Mouse (Mus musculus): ENCODE results near the gene Ifit3b. TPM values are rescaled to one million over a fixed set of nuclear protein-coding genes. Genes with fewer than 3 reads are reported as not detected.
A peak's percentile ranks its signal among the peaks of the same experiment; 100 is the strongest.
"Not testable (repeated sequence)": the region's sequence is repeated elsewhere in the genome, so short reads cannot be mapped to it uniquely, and the experiment has no call there.

Ifit3b gene
- polyA plus RNA-seq, 1 experiment from 2014 or later: 0.41 TPM

DNA sequence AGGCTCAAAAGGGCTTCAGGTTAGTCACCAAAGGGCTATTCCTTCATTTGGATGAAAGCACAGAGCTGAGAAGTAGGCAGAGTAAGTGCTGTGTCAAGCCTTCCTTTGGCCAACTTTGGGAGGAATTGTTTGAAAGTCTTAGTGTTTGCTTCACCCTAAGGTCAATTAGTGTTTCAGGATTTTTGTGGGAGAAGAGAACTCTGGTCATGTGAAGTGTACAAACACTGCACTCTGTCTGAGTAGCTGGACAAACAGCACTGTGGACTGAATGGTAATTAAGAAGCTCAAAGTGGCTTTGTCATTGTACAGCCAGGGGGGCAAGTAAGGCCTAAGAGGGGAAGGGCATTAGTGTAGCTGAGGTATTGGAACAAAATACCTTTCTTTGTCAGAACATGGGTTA lies 23.7 kb downstream of the Ifit3b start:
- Histone ChIP-seq H3K4me3 (ENCODE audit: low read length) (no peak overlapping the region), H3K4me1 (ENCODE audit: control insufficient read depth, insufficient read depth, low read length) (no peaks in the 10 kb centered on the region), H3K27me3 (ENCODE audit: control insufficient read depth, insufficient read depth, low read length) (no peaks in the 10 kb centered on the region), H3K36me3 (ENCODE audit: control insufficient read depth, insufficient read depth, low read length) (no peaks in the 10 kb centered on the region), H3K27ac (ENCODE audit: low read depth, low read length) (no peak overlapping the region), H3K4me2 (replicated peaks; ENCODE audit: low read depth, low read length) (no peak overlapping the region), H3K9ac (ENCODE audit: low read depth, low read length) (no peak overlapping the region), H3K9me3 (ENCODE audit: control insufficient read depth, low read length) (no peaks in the 10 kb centered on the region)
- ATAC-seq (ENCODE audit: low FRiP score, low TSS enrichment): no peak

DNA sequence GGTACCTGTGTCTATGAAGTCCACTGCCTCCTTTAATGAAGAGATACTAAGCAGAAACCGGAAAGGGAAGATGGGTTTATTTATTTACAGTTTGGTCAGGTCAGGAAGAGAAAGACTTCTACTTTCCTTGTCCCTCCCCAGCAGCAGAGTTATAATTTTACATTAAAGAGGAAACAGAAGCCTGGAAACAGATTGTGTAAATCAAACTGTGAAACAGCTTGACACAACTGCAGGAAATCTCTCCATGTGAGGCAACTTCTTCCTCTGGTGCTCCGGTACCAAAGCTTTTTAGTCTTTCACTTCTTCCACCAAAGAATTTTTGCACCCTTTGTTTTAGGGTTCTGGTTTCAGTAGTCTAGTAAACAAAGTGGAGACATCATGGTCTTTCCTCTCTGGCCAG lies 25.7 kb downstream of the Ifit3b start:
- H3K4me3 ChIP-seq (ENCODE audit: low read length): no peak overlapping the region
- H3K27ac ChIP-seq (ENCODE audit: low read depth, low read length): no peak overlapping the region
- no peaks in the 10 kb centered on the region for H3K4me1 ChIP-seq (ENCODE audit: control insufficient read depth, insufficient read depth, low read length)
- 66% methylated on average over 2 of the region's 2 CpGs for WGBS
- H3K27me3 ChIP-seq (ENCODE audit: control insufficient read depth, insufficient read depth, low read length): no peaks in the 10 kb centered on the region
- H3K36me3 ChIP-seq (ENCODE audit: control insufficient read depth, insufficient read depth, low read length): no peaks in the 10 kb centered on the region
- no peak for ATAC-seq (ENCODE audit: low FRiP score, low TSS enrichment)
- no peak overlapping the region for H3K9ac ChIP-seq (ENCODE audit: low read depth, low read length)
- H3K9me3 ChIP-seq (ENCODE audit: control insufficient read depth, low read length): no peaks in the 10 kb centered on the region
- H3K4me2 ChIP-seq (replicated peaks; ENCODE audit: low read depth, low read length): no peak overlapping the region

DNA sequence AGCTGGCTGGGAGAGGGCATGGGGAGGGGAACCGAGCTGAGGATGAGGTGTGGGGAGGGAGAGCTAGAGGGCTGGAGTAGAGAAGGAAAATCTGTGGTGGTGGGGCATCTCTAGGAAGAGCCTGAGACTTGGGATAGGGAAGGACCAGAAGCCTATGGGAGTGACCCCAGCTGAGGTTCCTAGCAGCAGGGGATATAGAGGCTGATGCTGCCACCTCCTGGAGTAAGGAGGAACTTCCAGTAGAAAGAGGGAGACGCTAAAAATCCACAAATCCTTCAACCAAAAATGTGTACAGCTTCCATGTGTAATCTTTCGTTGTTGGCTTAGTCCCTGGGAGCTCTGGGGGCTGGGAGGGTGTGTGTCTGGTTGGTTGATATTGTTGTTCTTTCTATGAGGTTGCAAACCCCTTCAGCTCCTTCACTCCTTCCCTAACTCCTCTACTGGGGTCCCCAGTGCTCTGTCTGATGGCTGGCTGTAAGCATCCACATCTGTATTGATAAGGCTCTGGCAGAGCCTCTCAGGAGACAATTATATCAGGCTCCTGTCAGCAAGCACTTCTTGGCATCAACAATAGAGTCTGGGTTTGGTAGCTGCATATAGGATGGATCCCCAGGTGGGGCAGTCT lies 29.3 kb downstream of the Ifit3b start:
- no peaks in the 10 kb centered on the region for H3K9me3 ChIP-seq (ENCODE audit: control insufficient read depth, low read length)
- ATAC-seq (ENCODE audit: low FRiP score, low TSS enrichment): peak; percentile 69; the same call in 1 of the 2 replicates
- H3K4me1 ChIP-seq (ENCODE audit: control insufficient read depth, insufficient read depth, low read length): no peaks in the 10 kb centered on the region
- no peak overlapping the region for H3K9ac ChIP-seq (ENCODE audit: low read depth, low read length)
- no peak overlapping the region for H3K4me3 ChIP-seq (ENCODE audit: low read length)
- no peaks in the 10 kb centered on the region for H3K36me3 ChIP-seq (ENCODE audit: control insufficient read depth, insufficient read depth, low read length)
- H3K27me3 ChIP-seq (ENCODE audit: control insufficient read depth, insufficient read depth, low read length): no peaks in the 10 kb centered on the region
- no peak overlapping the region for H3K27ac ChIP-seq (ENCODE audit: low read depth, low read length)
- WGBS: 11% methylated on average over 3 of the region's 3 CpGs
- H3K4me2 ChIP-seq (replicated peaks; ENCODE audit: low read depth, low read length): no peak overlapping the region

DNA sequence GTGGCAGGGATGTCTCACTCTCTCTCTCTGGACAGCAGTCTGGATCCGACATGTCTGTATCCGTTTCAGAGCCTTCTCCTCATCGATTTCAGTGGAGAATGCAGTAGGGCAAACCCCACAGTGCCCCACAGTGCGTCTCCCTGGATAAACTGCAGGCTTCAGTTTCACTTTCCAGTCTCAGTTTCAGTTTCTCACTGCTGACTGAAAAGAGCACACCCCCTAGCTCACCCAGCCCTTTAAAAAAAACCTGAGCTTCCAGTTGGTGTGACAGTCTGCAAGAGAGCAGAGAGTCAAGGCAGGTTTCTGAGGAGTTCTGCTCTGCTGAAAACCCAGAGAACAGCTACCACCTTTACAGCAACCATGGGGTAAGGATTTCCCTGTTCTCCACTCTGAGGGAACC lies 32.9 kb downstream of the Ifit3b start, which contains the start of the genes Ifit1bl2 and Ifit1:
Gene Ifit1bl2 (minus strand): TSS at position 121 of the 400 bp plus-strand sequence.
Gene Ifit1 (plus strand): TSS at position 249 of the 400 bp plus-strand sequence.
- Histone ChIP-seq H3K4me3 (ENCODE audit: low read length) (no peak within 1 kb of the TSS), H3K27ac (ENCODE audit: low read depth, low read length) (no peak within 1 kb of the TSS), H3K9me3 (ENCODE audit: control insufficient read depth, low read length) (no peaks in the 10 kb centered on the region), H3K27me3 (ENCODE audit: control insufficient read depth, insufficient read depth, low read length) (no peaks in the 10 kb centered on the region), H3K4me1 (ENCODE audit: control insufficient read depth, insufficient read depth, low read length) (no peaks in the 10 kb centered on the region), H3K36me3 (ENCODE audit: control insufficient read depth, insufficient read depth, low read length) (no peaks in the 10 kb centered on the region), H3K4me2 (replicated peaks; ENCODE audit: low read depth, low read length) (no peak within 1 kb of the TSS), H3K9ac (ENCODE audit: low read depth, low read length) (no peak within 1 kb of the TSS)
- 34% methylated on average over 4 of the region's 4 CpGs for WGBS
- no peak; the same call in 1 of the 2 replicates for ATAC-seq (ENCODE audit: low FRiP score, low TSS enrichment)

DNA sequence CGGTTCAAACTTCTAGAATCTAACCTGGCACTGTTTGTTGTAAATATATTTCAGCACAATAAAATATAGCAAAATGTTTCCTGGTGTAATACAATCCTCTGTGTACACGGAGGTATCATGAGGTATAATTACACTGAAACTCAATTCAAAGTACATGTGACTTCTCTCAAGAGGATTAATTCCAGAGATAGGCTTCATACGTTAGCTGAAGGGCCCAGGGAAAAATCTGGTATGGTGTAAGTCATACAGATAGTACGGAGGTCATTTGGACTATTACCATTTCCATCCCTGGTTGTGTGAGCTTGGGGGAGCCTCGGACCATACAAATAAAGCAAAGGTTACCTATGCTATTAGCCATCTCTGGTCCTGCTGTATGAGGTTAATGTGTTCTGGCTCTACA lies 34.8 kb downstream of the Ifit3b start:
- 76% methylated on average over 5 of the region's 5 CpGs for WGBS
- Histone ChIP-seq H3K4me3 (ENCODE audit: low read length) (no peak overlapping the region), H3K9me3 (ENCODE audit: control insufficient read depth, low read length) (no peaks in the 10 kb centered on the region), H3K36me3 (ENCODE audit: control insufficient read depth, insufficient read depth, low read length) (no peaks in the 10 kb centered on the region), H3K4me1 (ENCODE audit: control insufficient read depth, insufficient read depth, low read length) (no peaks in the 10 kb centered on the region), H3K4me2 (replicated peaks; ENCODE audit: low read depth, low read length) (no peak overlapping the region), H3K9ac (ENCODE audit: low read depth, low read length) (no peak overlapping the region), H3K27me3 (ENCODE audit: control insufficient read depth, insufficient read depth, low read length) (no peaks in the 10 kb centered on the region), H3K27ac (ENCODE audit: low read depth, low read length) (no peak overlapping the region)
- no peak for ATAC-seq (ENCODE audit: low FRiP score, low TSS enrichment)

DNA sequence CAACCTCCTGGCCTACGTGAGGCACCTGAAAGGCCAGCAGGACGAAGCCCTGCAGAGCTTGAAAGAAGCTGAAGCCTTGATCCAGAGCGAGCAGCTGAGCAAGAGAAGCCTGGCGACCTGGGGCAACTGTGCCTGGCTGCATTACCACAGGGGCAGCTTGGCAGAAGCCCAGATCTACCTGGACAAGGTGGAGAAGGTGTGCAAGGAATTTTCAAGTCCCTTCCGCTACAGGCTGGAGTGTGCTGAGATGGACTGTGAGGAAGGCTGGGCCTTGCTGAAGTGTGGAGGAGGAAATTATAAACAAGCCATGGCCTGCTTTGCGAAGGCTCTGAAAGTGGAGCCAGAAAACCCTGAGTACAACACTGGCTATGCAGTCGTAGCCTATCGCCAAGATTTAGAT lies 39.9 kb downstream of the Ifit3b start:
- H3K4me1 ChIP-seq (ENCODE audit: control insufficient read depth, insufficient read depth, low read length); ATAC-seq (ENCODE audit: low FRiP score, low TSS enrichment); H3K9ac ChIP-seq (ENCODE audit: low read depth, low read length); H3K9me3 ChIP-seq (ENCODE audit: control insufficient read depth, low read length); H3K36me3 ChIP-seq (ENCODE audit: control insufficient read depth, insufficient read depth, low read length); H3K27me3 ChIP-seq (ENCODE audit: control insufficient read depth, insufficient read depth, low read length); H3K27ac ChIP-seq (ENCODE audit: low read depth, low read length); H3K4me2 ChIP-seq (replicated peaks; ENCODE audit: low read depth, low read length); H3K4me3 ChIP-seq (ENCODE audit: low read length): not testable (repeated sequence)
- 88% methylated on average over 7 of the region's 8 CpGs for WGBS

DNA sequence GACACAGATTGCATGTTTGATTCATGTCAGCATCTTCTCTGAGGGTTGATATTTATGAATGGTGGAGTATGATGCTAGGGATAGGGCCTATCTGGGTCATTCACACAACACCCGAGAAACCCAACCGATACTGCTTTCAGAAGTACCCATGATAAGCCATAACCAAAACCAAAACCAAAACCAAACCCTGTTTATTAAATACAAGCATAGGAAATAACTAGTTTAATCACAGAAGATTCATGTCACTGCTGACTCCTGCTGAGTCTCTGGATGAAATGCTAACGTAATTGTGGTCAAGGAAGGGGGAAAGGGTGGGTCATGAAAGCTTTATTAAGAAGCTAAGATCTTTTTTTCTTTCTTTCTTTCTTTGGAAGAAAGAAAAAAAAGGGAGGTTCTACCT lies 42.5 kb downstream of the Ifit3b start:
- 93% methylated on average over 3 of the region's 3 CpGs for WGBS
- Histone ChIP-seq H3K9ac (ENCODE audit: low read depth, low read length) (no peak overlapping the region), H3K9me3 (ENCODE audit: control insufficient read depth, low read length) (no peaks in the 10 kb centered on the region), H3K4me2 (replicated peaks; ENCODE audit: low read depth, low read length) (no peak overlapping the region), H3K27me3 (ENCODE audit: control insufficient read depth, insufficient read depth, low read length) (no peaks in the 10 kb centered on the region), H3K27ac (ENCODE audit: low read depth, low read length) (no peak overlapping the region), H3K4me3 (ENCODE audit: low read length) (no peak overlapping the region), H3K36me3 (ENCODE audit: control insufficient read depth, insufficient read depth, low read length) (no peaks in the 10 kb centered on the region), H3K4me1 (ENCODE audit: control insufficient read depth, insufficient read depth, low read length) (no peaks in the 10 kb centered on the region)
- ATAC-seq (ENCODE audit: low FRiP score, low TSS enrichment): no peak

DNA sequence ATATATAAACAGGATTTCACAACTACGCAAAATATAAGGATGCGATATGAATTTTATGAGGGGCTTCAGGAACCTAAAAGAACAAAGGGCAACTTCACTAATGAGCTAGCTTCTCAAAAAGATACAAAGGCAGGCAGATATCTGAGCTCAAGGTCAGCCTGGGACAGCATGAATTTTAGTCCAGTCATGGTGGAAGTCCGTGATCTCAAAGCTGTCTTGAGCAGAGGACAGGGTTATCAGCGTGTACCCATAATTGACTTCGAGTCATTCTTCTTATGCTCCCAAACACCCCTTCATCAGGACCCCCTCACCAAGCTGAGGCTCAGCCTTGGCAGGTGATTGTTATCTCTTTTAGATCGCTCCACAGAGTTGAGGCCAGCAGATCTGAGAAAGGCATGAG lies 43.2 kb downstream of the Ifit3b start:
- no peaks in the 10 kb centered on the region for H3K4me1 ChIP-seq (ENCODE audit: control insufficient read depth, insufficient read depth, low read length)
- 83% methylated on average over 6 of the region's 6 CpGs for WGBS
- H3K27me3 ChIP-seq (ENCODE audit: control insufficient read depth, insufficient read depth, low read length): no peaks in the 10 kb centered on the region
- no peak overlapping the region for H3K27ac ChIP-seq (ENCODE audit: low read depth, low read length)
- H3K4me3 ChIP-seq (ENCODE audit: low read length): no peak overlapping the region
- no peaks in the 10 kb centered on the region for H3K9me3 ChIP-seq (ENCODE audit: control insufficient read depth, low read length)
- H3K9ac ChIP-seq (ENCODE audit: low read depth, low read length): no peak overlapping the region
- ATAC-seq (ENCODE audit: low FRiP score, low TSS enrichment): no peak
- H3K4me2 ChIP-seq (replicated peaks; ENCODE audit: low read depth, low read length): no peak overlapping the region
- H3K36me3 ChIP-seq (ENCODE audit: control insufficient read depth, insufficient read depth, low read length): no peaks in the 10 kb centered on the region

DNA sequence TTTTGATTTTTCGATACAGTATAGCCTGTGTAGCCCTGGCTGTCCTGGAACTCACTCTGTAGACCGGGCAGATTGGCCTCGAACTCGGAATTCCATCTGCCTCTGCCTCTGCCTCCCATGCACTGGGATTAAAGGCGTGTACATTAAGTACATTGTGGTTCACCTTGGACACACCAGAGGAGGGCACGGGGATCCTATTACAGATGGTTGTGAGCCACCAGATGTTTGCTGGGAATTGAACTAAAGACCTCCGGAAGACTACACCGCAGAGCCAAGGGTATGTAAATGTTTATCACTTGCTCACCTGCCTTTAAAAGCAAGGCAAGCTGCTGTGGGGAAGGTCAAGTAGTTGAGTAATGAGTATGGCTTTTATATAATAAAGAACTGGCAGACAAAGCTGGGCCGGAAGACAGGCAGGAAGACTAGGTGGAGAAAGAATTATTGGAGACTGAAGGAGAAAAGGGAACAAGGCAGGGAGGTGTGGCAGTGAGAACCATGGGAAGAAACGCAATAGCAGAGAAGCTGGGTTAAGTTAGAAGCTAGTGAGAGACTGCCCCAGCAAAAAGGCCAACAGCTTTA lies 47.5 kb downstream of the Ifit3b start:
- no peak for ATAC-seq (ENCODE audit: low FRiP score, low TSS enrichment)
- WGBS: 89% methylated on average over 10 of the region's 10 CpGs
- H3K9me3 ChIP-seq (ENCODE audit: control insufficient read depth, low read length): no peaks in the 10 kb centered on the region
- H3K4me1 ChIP-seq (ENCODE audit: control insufficient read depth, insufficient read depth, low read length): no peaks in the 10 kb centered on the region
- no peaks in the 10 kb centered on the region for H3K36me3 ChIP-seq (ENCODE audit: control insufficient read depth, insufficient read depth, low read length)
- H3K9ac ChIP-seq (ENCODE audit: low read depth, low read length): no peak overlapping the region
- H3K27me3 ChIP-seq (ENCODE audit: control insufficient read depth, insufficient read depth, low read length): no peaks in the 10 kb centered on the region
- no peak overlapping the region for H3K27ac ChIP-seq (ENCODE audit: low read depth, low read length)
- H3K4me3 ChIP-seq (ENCODE audit: low read length): no peak overlapping the region
- H3K4me2 ChIP-seq (replicated peaks; ENCODE audit: low read depth, low read length): no peak overlapping the region

Data from kidney, embryonic 14.5 days (tissue).